Mouse (Mus musculus): ENCODE measurements around the gene Rbbp6.

The Rbbp6 gene

DNA sequence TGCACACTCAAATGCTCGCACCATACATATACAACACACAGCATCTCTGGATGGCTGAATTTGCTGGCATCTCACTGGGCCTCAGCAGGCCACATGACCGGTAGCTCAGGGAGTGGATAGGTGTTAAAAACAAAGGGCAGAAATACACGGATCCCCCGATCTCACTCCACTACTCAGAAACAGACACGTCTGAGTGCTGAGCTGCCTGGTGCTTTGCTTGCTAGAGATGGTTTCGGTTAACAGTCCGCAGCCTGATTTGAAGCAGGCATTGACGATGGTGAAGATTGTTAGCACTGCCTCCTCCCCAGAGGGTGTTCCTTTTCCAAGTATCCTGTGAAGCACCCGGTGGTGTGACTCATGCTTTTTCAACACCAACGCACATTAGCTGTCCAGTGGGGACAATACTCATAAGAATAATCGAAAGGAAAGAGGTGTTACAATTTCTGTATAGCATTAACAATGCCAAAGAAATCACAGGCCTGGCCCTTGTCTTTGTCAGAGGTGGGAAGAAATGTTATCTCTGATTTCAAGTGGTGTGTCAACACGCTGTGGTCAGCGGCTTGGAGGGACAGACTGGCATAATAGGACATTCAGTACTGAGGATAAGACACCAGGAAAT, 81.1 kb downstream of the Rbbp6 start:
- DNase-seq (ENCODE audit: low spot score in 2 of 2) = no peak
